Mouse (Mus musculus) liver, embryonic 13.5 days (tissue): Measurements from ENCODE around the gene Cacna1e. TPM values are rescaled to one million over a fixed set of nuclear protein-coding genes. Genes with fewer than 3 reads are reported as not detected.
A peak's percentile ranks its signal among the peaks of the same experiment; 100 is the strongest.

Source experiments
- ATAC-seq: fragments of 200-750 bp; cut with Nextera tagmentation; 2 replicates; pipeline ENCODE4 v1.8.0; 2017; ENCODE audit warnings: low read depth, mild to moderate bottlenecking, moderate number of reproducible peaks, moderate library complexity
- DNase-seq: peaks from one replicate; pipeline ENCODE4 v3.0.0; 2022
- H3K27ac ChIP-seq: fragments of 300-500 bp; sonication (generic); 2 replicates; pipeline ENCODE4 v1.5.1; 2015; ENCODE audit warnings: moderate library complexity, mild to moderate bottlenecking, inconsistent platforms
- H3K27me3 ChIP-seq: fragments of 300-500 bp; sonication (generic); 2 replicates; pipeline ENCODE4 v1.6.1; 2015; ENCODE audit warnings: mild to moderate bottlenecking, inconsistent platforms
- H3K36me3 ChIP-seq: fragments of 300-500 bp; sonication (generic); 2 replicates; pipeline ENCODE4 v1.6.1; 2015; ENCODE audit warnings: mild to moderate bottlenecking, inconsistent platforms
- H3K4me1 ChIP-seq: fragments of 300-500 bp; sonication (generic); replicated peaks from 2 replicates; pipeline ENCODE4 v1.6.1; 2015; ENCODE audit warnings: inconsistent platforms
- H3K4me2 ChIP-seq: fragments of 300-500 bp; sonication (generic); 2 replicates; pipeline ENCODE4 v1.6.1; 2015; ENCODE audit warnings: inconsistent platforms, mild to moderate bottlenecking, moderate library complexity
- H3K4me3 ChIP-seq: fragments of 300-500 bp; sonication (generic); replicated peaks from 2 replicates; pipeline ENCODE4 v1.5.1; 2015; ENCODE audit warnings: mild to moderate bottlenecking, inconsistent platforms
- H3K9ac ChIP-seq: fragments of 300-500 bp; sonication (generic); 2 replicates; pipeline ENCODE4 v1.6.1; 2015; ENCODE audit warnings: mild to moderate bottlenecking, inconsistent platforms
- H3K9me3 ChIP-seq: fragments of 300-500 bp; sonication (generic); replicated peaks from 2 replicates; pipeline ENCODE4 v1.6.1; 2016; ENCODE audit warnings: inconsistent platforms
- WGBS: fragments of 180-500 bp; shearing (Covaris S2); methylation state at CpG from one replicate; pipeline ENCODE4 v1.1.7; 2015; ENCODE audit not compliant: insufficient replicate concordance; 5-methylcytosine and 5-hydroxymethylcytosine counted together
- polyA plus RNA-seq: library from polyadenylated mRNA; unstranded; fragments of >200 nt; fragmentation: Nextera tagmentation; extraction: Ambion mirVana; gene quantifications from 2 replicates; pipeline ENCODE4 v1.2.1, GENCODE M21; 2015

Cacna1e gene
- polyA plus RNA-seq, 1 experiment from 2014 or later = 0.03 TPM

DNA sequence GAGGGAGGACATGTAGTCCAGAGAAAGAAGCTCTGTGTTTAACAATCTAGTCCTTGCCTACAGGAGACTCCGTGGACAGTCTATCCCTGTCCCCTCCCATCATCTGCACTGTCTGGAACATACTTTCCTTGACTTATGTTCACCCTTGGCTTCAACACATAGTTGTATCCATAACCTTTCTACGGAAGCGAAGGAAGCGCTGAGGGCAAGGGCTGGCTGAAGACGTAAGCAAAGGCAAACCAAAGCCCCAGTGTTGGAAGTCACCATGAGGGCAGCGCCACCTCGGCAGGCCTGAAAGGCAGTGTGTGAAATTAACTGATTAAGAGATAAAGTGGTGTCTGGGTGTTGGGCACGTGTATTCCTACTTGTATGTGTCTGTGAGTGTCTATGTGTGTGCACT, 156.6 kb downstream of the Cacna1e start:
- no peaks in the 10 kb centered on the region for H3K36me3 ChIP-seq
- no peak for DNase-seq
- H3K9me3 ChIP-seq = no peaks in the 10 kb centered on the region
- ATAC-seq = no peak
- no peak overlapping the region for H3K27ac ChIP-seq
- no peak overlapping the region for H3K4me2 ChIP-seq
- no peak overlapping the region for H3K9ac ChIP-seq
- H3K4me1 ChIP-seq = no peaks in the 10 kb centered on the region
- 61% methylated on average over 8 of the region's 8 CpGs for WGBS
- H3K4me3 ChIP-seq = no peak overlapping the region
- H3K27me3 ChIP-seq = peaks cover 68% of the 10 kb centered on the region

GRCm38 (mm10) chr1:154726361-154727161, 157.7 kb downstream of the Cacna1e start:
- Histone ChIP-seq H3K4me1 (no peaks in the 10 kb centered on the region), H3K27me3 (peaks cover 72% of the 10 kb centered on the region), H3K27ac (no peak overlapping the region), H3K9me3 (no peaks in the 10 kb centered on the region), H3K4me3 (peak overlapping the region; percentile 21), H3K4me2 (peak overlapping the region; percentile 31), H3K36me3 (no peaks in the 10 kb centered on the region), H3K9ac (no peak overlapping the region)
- DNase-seq (no peak), ATAC-seq (no peak)
- WGBS = 4% methylated on average over 45 of the region's 45 CpGs

DNA sequence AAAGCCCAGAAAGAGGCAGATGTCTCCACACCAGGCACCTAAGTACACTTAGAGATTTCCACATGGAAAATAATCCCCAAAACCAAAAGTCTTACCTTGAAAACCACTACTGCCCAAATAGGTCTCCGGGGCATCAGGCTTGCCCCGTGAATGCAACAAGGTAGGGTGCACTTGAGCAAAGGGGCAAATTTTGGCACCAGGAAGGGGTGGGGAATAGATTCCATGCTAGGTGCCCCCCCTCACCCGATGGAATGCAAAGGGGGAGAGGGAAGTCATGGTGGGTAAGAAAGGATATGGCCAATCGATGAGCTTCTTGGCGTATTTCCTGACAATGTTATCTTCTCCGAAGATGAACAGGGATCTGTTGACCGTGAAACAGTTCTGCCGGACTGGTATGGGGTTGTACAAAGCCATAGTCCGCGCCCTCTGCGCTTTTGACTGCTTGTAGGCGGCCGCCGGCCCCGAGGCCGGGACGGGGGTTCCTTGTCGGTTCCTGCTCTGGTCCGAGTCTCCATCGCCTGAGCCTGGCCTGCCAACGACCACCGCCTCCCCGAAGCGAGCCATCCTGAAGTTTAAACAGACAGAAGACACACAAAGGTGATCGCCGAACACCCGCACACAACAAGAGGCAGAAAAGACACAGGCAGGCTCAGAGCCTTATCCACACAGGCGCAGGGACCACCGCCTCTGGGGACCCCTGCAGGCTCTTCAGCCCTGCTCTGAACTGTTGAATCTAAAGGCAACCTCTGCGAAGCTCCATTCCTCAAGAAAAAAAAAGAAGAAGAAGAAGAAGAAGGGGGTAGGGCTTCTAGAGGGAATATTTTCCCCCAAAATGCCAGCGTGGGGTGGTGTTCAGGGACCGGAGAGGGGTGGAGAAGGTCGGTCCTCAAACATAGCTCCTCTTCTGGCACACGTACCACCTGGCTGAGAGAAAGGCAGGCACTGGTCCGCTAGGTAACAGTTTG, 158.7 kb downstream of the Cacna1e start:
- Histone ChIP-seq H3K9ac (no peak overlapping the region), H3K4me2 (peak overlapping the region; percentile 31), H3K36me3 (no peaks in the 10 kb centered on the region), H3K27me3 (peaks cover 72% of the 10 kb centered on the region), H3K4me3 (no peak overlapping the region), H3K4me1 (no peaks in the 10 kb centered on the region), H3K9me3 (no peaks in the 10 kb centered on the region), H3K27ac (no peak overlapping the region)
- DNase-seq (no peak), ATAC-seq (no peak)
- WGBS = 24% methylated on average over 35 of the region's 35 CpGs

DNA sequence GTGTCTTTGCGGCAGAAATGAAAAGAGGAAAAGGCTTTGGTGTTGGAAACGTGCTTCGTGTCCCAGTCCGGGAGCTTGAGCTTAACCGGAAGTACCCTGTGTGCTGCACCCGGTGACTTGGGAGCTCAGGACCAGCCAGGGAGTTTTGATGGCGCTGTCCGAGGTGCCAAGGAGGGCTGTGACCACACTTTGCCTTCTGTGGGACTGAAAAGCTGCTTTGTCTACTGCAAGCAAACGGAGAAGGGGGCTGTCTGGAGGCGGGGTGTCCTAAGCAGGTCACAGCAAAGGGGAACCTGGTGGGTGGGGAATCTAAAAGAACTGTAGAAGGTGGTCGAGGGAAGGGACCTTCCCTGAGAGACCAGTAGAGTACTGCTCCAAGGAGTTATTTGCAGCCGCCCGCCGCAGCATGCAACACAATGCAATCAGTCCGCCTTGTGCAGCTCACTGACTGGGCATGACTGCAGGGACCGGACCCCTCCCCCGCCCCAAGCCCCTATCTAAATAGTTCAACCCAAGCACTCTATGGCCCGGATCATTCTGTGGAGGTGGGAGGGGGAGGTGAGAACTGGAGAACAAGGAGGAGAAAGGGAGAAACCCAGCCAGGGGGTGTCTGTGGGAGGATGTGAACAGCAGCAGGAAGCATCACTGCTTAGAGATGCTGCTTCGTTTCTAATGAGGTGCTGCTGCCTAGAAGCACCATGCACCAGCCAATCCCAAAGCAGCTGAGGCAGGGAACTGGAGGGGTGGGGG, 160.6 kb downstream of the Cacna1e start:
- Histone ChIP-seq H3K9ac (no peak overlapping the region), H3K4me1 (no peaks in the 10 kb centered on the region), H3K27me3 (peaks cover 64% of the 10 kb centered on the region), H3K4me2 (no peak overlapping the region), H3K27ac (no peak overlapping the region), H3K36me3 (no peaks in the 10 kb centered on the region), H3K9me3 (no peaks in the 10 kb centered on the region), H3K4me3 (no peak overlapping the region)
- DNase-seq = no peak
- 10% methylated on average over 19 of the region's 19 CpGs for WGBS
- no peak for ATAC-seq

DNA sequence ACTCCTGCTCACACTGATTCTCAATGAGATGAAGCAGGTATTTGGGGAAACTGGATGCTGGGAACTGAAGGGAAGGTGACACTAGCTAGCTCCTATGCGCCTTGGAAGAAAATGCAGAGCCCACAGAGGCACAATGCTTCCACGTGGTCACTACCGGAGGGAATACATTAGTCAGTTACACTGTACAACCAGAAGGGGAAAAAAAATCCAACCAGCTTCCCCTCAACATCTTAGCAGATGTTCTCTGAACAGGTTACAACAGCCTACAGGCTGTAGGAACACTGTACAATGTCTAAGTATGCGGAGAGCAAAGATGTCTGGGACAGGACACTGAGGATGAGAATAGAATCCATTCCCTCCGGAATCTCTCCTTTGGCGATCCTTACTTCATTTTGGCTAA, 161.2 kb downstream of the Cacna1e start:
- H3K27me3 ChIP-seq = peaks cover 57% of the 10 kb centered on the region
- H3K4me1 ChIP-seq = no peaks in the 10 kb centered on the region
- DNase-seq (no peak), ATAC-seq (no peak)
- no peaks in the 10 kb centered on the region for H3K9me3 ChIP-seq
- H3K4me3 ChIP-seq = no peak overlapping the region
- no peaks in the 10 kb centered on the region for H3K36me3 ChIP-seq
- no peak overlapping the region for H3K27ac ChIP-seq
- H3K9ac ChIP-seq = no peak overlapping the region
- WGBS = 34% methylated on average over 6 of the region's 6 CpGs
- no peak overlapping the region for H3K4me2 ChIP-seq

DNA sequence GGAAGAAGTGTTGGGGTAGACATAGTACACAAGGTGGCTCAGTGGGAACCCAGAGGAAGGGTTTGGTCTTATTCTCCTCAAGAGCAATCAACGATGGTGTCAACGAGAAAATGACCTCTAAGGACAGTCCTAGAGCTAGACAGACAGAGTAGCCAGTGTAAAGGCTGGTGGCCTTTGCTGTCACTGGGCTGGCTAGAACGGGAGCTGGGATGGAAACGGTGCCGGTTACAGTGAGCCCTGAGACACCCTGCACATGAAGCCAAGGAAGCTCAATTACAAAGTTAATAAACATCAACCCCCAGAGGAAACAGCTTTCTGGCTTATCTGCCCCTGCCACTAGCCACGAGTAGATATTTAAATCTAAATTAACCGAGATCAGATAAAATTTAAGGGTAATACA, 168.7 kb downstream of the Cacna1e start:
- no peaks in the 10 kb centered on the region for H3K9me3 ChIP-seq
- H3K4me1 ChIP-seq = peaks cover 9% of the 10 kb centered on the region
- no peaks in the 10 kb centered on the region for H3K36me3 ChIP-seq
- H3K27ac ChIP-seq = no peak overlapping the region
- WGBS = 54% methylated on average over 7 of the region's 7 CpGs
- H3K9ac ChIP-seq = no peak overlapping the region
- DNase-seq = no peak
- H3K4me3 ChIP-seq = no peak overlapping the region
- no peak for ATAC-seq
- H3K27me3 ChIP-seq = no peaks in the 10 kb centered on the region
- no peak overlapping the region for H3K4me2 ChIP-seq

DNA sequence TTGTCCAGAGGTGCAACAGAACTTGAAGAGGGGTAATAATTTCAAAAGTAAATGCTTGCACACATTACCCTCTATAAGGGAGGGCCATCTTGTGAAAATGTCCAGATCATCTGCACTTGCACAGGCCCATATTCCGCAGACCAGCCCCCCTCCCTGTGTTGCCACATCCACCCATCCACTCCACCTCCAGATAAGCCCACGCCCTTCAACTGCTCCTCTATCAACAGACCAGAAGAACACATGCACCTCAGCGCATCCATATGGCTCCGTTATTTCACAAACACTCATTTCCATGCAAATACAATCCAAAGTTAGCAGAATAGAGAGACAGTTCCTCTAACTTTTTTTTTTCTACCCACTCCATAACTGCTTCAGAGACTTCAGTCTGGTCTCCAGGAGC, 171.6 kb downstream of the Cacna1e start:
- ATAC-seq = peak; percentile 91
- H3K27ac ChIP-seq = peak overlapping the region; percentile 50
- H3K9ac ChIP-seq = no peak overlapping the region
- WGBS = 57% methylated on average over 4 of the region's 4 CpGs
- H3K4me1 ChIP-seq = peaks cover 13% of the 10 kb centered on the region
- H3K4me2 ChIP-seq = no peak overlapping the region
- no peaks in the 10 kb centered on the region for H3K9me3 ChIP-seq
- H3K27me3 ChIP-seq = no peaks in the 10 kb centered on the region
- no peaks in the 10 kb centered on the region for H3K36me3 ChIP-seq
- peak; percentile 39 for DNase-seq
- H3K4me3 ChIP-seq = no peak overlapping the region

DNA sequence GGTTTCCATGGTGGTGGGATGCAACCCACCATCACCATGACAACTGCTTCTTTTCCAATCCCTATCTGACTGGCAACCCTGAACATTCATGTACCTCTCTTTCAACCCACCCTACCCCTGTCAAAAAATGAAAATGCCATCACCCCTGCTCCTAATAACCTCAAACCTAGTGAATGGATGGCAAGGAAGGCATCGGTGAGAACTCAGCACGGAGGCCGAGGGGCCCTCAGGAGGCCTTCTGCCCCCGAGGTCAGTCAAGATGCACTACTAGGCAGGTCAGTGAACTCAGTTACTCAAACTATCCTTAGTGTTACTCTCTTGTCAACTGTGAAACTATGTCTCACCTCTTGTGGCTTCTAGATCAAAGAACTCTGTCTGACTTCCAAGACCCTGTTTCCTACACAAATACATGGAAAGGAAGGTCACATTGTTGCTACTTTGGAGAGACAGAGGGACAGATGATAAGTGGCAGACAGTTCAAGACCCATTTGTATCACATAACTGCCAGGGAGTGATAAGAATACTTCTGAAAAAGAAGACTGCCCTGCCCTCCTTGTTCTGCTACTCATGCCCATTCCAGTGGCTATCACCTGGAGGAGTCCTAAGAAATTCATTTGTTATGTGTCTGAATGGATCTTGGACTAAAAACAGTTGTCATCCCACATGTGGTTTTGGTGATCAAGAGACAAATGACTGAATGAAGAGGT, 176.6 kb downstream of the Cacna1e start:
- 63% methylated on average over 4 of the region's 4 CpGs for WGBS
- peak overlapping the region; percentile 39 for H3K27ac ChIP-seq

GRCm38 (mm10) chr1:154706974-154707373, 177.3 kb downstream of the Cacna1e start:
- no peak overlapping the region for H3K9ac ChIP-seq
- H3K4me2 ChIP-seq = no peak overlapping the region
- no peak for DNase-seq
- 72% methylated on average over 8 of the region's 8 CpGs for WGBS
- no peaks in the 10 kb centered on the region for H3K36me3 ChIP-seq
- H3K27ac ChIP-seq = no peak overlapping the region
- H3K9me3 ChIP-seq = no peaks in the 10 kb centered on the region
- H3K4me1 ChIP-seq = peaks cover 12% of the 10 kb centered on the region
- no peak overlapping the region for H3K4me3 ChIP-seq
- H3K27me3 ChIP-seq = no peaks in the 10 kb centered on the region
- no peak for ATAC-seq

More for the DNA sequence above, 176.6 kb downstream of the Cacna1e start:
- no peaks in the 10 kb centered on the region for H3K36me3 ChIP-seq
- no peak overlapping the region for H3K4me2 ChIP-seq
- no peaks in the 10 kb centered on the region for H3K27me3 ChIP-seq
- H3K4me3 ChIP-seq = no peak overlapping the region
- H3K4me1 ChIP-seq = peaks cover 14% of the 10 kb centered on the region
- DNase-seq (no peak), ATAC-seq (peak; percentile 80)
- no peak overlapping the region; the same call in 1 of the 2 replicates for H3K9ac ChIP-seq
- no peaks in the 10 kb centered on the region for H3K9me3 ChIP-seq

DNA sequence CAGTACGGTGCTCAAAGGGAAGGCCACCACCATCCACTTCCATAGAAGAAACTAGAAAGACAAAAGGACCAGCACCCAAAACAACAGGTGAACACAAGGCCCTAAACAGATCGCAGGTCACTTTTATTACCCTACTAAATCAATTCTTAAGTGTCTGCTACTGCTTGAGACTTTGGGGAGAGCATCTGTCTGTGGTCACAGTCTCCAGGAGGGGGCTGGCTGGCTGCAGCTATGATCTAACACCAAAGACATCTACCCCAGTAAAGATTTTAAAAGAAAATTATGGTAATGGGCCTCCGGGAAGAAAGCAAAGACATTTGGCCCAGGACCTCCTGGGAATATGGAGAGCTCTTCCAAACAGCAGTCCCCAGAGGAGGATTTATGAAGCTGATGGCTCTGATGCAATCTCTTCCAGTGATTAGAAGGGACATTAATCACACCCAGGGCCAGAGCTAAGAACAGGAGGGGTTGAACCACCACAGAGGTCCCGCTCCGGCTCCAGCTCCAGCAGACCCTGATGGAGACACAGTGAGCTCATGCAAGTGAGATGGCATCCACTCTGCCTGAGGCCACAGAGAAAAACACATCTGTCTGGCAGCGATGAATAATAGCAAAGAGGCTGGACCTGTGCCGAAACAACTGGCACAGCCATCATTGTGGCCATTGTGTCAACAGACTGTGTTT, 178.3 kb downstream of the Cacna1e start:
- no peak for ATAC-seq
- WGBS = 66% methylated on average over 7 of the region's 7 CpGs

More for the DNA sequence above, 178.3 kb downstream of the Cacna1e start:
- Histone ChIP-seq H3K4me1 (peaks cover 10% of the 10 kb centered on the region; the same call in 1 of the 2 replicates), H3K9ac (no peak overlapping the region), H3K27me3 (no peaks in the 10 kb centered on the region), H3K36me3 (no peaks in the 10 kb centered on the region), H3K27ac (no peak overlapping the region), H3K4me3 (no peak overlapping the region), H3K4me2 (no peak overlapping the region), H3K9me3 (no peaks in the 10 kb centered on the region)
- no peak for DNase-seq
